Mouse (Mus musculus): Measurements from ENCODE around the gene Olfr155.
A peak's percentile ranks its signal among the peaks of the same experiment; 100 is the strongest.

The Olfr155 gene

GRCm38 (mm10) chr4:43897209-43897608 is 45.8 kb downstream of the Olfr155 start:
- no peak for DNase-seq (ENCODE audit: low spot score)

- DNase-seq (ENCODE audit: low spot score): no peak
Measured at GRCm38 (mm10) chr4:43899197-43899596, 47.8 kb downstream of the Olfr155 start.

- DNase-seq (ENCODE audit: low spot score): no peak
Measured at GRCm38 (mm10) chr4:43903690-43904089, 52.3 kb downstream of the Olfr155 start.

- peak; percentile 77 for DNase-seq (ENCODE audit: low spot score)
Measured at GRCm38 (mm10) chr4:43906443-43906842, 55.1 kb downstream of the Olfr155 start.

Measured in embryo, embryonic 10.5 days (tissue).